Mouse (Mus musculus) granulocyte monocyte progenitor cell, adult 5-6 weeks (primary cell): Measurements from ENCODE around the gene Rec8. TPM values are rescaled to one million over a fixed set of nuclear protein-coding genes. Genes with fewer than 3 reads are reported as not detected.

ENCODE experiments used
- ATAC-seq: replicated peaks from 2 replicates; pipeline ENCODE4 v1.8.0; 2016; ENCODE audit warnings: mild to moderate bottlenecking, moderate TSS enrichment, inconsistent platforms; ENCODE audit not compliant: poor library complexity, severe bottlenecking
- total RNA-seq, 2 experiments: library from RNA; stranded (forward) in 1 of 2; stranded (reverse) in 1 of 2; fragments of 200-712, 200-1000 nt in 1 of 2; fragments of >200 nt in 1 of 2; fragmentation: Nextera tagmentation in 1 of 2; gene quantifications; 2 replicates each; pipeline ENCODE4 v1.2.3; 2014 to 2017

The Rec8 gene
- total RNA-seq, 2 experiments from 2014 or later, result not detected

- ATAC-seq, result peak; percentile 95
Measured at GRCm38 (mm10) chr14:55635523-55636007, 17.7 kb downstream of the Rec8 start, which contains the start of gene Ipo4. Ipo4 (minus strand) TSS chr14:55635957.

- ATAC-seq, result no peak
Measured at GRCm38 (mm10) chr14:55637795-55638194, 20.0 kb downstream of the Rec8 start, which contains the start of gene Gm49378. Gm49378 (minus strand) TSS chr14:55637895.

GRCm38 (mm10) chr14:55640816-55641215 lies 23.0 kb downstream of the Rec8 start:
- ATAC-seq, result no peak

- no peak for ATAC-seq
Measured at GRCm38 (mm10) chr14:55641291-55641690, 23.5 kb downstream of the Rec8 start.

GRCm38 (mm10) chr14:55642679-55643059 lies 24.8 kb downstream of the Rec8 start:
- no peak for ATAC-seq

- ATAC-seq, result peak; percentile 85
Measured at GRCm38 (mm10) chr14:55643060-55643907, 25.4 kb downstream of the Rec8 start, which contains the start of gene Tm9sf1. Tm9sf1 (minus strand) TSS chr14:55643806.

GRCm38 (mm10) chr14:55644261-55644888 lies 26.5 kb downstream of the Rec8 start:
- ATAC-seq, result peak; percentile 13

- no peak for ATAC-seq
Measured at GRCm38 (mm10) chr14:55649884-55650283, 32.0 kb downstream of the Rec8 start, which contains the start of gene Tssk4. Tssk4 (plus strand) TSS chr14:55650184.

- no peak for ATAC-seq
Measured at GRCm38 (mm10) chr14:55651528-55651927, 33.7 kb downstream of the Rec8 start.

GRCm38 (mm10) chr14:55656935-55657334 lies 39.1 kb downstream of the Rec8 start:
- no peak for ATAC-seq

GRCm38 (mm10) chr14:55658011-55658410 lies 40.2 kb downstream of the Rec8 start:
- ATAC-seq, result no peak

GRCm38 (mm10) chr14:55659960-55660573 lies 42.2 kb downstream of the Rec8 start, which contains the start of gene Mdp1:
Mdp1 (minus strand) TSS chr14:55660508.
- ATAC-seq, result peak; percentile 96

- ATAC-seq, result peak; percentile 17; the same call in 1 of the 2 replicates
Measured at GRCm38 (mm10) chr14:55660636-55661035, 42.8 kb downstream of the Rec8 start.

GRCm38 (mm10) chr14:55671486-55671832 lies 53.6 kb downstream of the Rec8 start:
- ATAC-seq, result peak; percentile 25

GRCm38 (mm10) chr14:55671833-55672740 lies 54.2 kb downstream of the Rec8 start, which contains the start of the genes Gmpr2 and Nedd8:
Gmpr2 (plus strand) TSS chr14:55671941.
Nedd8 (minus strand) TSS chr14:55672124.
- peak; percentile 97 for ATAC-seq

GRCm38 (mm10) chr14:55672741-55673060 lies 54.9 kb downstream of the Rec8 start:
- no peak for ATAC-seq
